Mouse (Mus musculus): ENCODE measurements around the gene Gm17606. TPM values are rescaled to one million over a fixed set of nuclear protein-coding genes. Genes with fewer than 3 reads are reported as not detected.

Gm17606 gene
- polyA plus RNA-seq, 1 experiment from 2014 or later = not detected

DNA sequence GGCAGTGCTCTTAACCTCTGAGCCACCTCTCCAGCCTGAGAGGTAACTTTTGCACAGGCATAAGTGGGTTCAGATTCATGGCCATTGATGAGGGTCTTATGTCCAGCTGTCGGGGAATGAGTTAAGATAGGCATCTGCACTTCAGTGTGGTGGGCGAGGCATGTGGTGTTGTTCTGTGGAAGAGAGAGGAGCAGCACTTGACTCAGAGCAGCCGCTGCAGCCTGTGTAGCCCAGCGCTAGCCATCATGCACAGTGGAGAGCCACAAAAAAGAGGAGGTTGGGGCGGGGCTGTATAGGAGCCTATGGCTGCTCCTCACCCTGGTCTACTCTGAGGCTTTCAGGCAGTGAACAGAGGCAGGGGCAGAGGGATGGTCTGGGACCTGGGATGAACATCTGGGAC is 12.6 kb upstream of the Gm17606 start:
- H3K27me3 ChIP-seq = peaks cover 17% of the 10 kb centered on the region
- H3K27ac ChIP-seq (replicated peaks) = no peak overlapping the region
- no peak overlapping the region for H3K4me3 ChIP-seq (replicated peaks)
- ATAC-seq (ENCODE audit: insufficient read depth) = no peak
- no peak overlapping the region for H3K9ac ChIP-seq
- peaks cover 6% of the 10 kb centered on the region for H3K4me1 ChIP-seq (replicated peaks)
- no peak overlapping the region for H3K4me2 ChIP-seq
- 45% methylated on average over 5 of the region's 5 CpGs for WGBS (ENCODE audit: insufficient replicate concordance)
- H3K9me3 ChIP-seq (replicated peaks) = no peaks in the 10 kb centered on the region
- 0 out of 2 replicates have a peak, but pooled peaks cover 7% of the 10 kb centered on the region for H3K36me3 ChIP-seq (replicated peaks)

DNA sequence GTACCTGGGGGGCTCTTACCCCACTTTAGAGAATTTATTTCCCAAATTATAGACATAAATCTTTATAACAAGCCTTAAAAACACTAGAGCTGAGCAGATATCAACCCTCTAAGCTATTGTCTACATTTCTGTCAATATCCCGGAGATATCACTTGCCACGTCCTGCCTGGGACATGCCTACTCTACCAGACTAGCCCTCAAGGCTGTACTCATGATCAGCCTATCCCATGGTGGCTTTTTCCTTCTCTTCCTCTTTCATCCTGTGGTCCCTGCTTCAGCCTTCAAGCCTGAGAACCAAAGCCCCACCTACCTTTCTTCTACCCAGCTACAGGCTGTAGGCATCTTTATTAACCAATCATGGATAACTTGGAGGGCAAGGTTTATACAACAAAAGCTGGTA is 11.0 kb upstream of the Gm17606 start:
- Histone ChIP-seq H3K36me3 (replicated peaks) (0 out of 2 replicates have a peak, but pooled peaks cover 7% of the 10 kb centered on the region), H3K4me1 (replicated peaks) (no peaks in the 10 kb centered on the region), H3K27ac (replicated peaks) (no peak overlapping the region), H3K4me2 (no peak overlapping the region), H3K27me3 (peaks cover 16% of the 10 kb centered on the region), H3K9ac (no peak overlapping the region), H3K9me3 (replicated peaks) (no peaks in the 10 kb centered on the region), H3K4me3 (replicated peaks) (no peak overlapping the region)
- no peak for ATAC-seq (ENCODE audit: insufficient read depth)
- 56% methylated on average over 2 of the region's 2 CpGs for WGBS (ENCODE audit: insufficient replicate concordance)

DNA sequence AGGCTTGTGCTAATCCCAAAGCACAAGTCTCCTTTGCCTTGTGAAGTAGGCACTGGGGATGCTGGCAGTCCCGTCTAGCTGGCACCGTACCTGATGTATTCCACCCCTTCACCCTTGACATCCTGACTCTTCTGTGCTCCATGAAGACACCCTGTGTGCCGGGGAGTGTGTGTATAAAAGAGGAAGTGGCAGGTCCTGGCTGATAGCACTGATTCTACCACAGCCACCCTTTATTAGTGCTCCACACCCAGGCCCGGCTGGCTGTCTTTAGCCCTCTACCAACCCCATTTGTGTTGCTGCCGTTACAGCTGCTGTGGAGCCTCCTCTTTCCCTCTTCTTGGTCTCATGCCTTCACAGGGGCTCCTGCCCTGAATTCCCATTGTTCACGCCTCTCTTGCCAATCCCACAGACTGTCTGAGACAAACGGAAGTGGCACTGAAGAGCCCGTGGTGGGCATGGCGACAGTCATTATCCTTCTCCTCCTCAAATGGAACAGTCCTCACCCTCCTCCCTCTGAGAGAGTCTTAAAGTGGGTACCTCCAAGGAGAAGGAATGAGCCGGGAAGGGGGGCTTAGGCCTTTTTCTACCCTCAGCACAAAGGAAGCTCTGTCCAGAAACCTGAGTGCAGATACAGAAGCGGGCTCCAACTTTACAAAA is 10.0 kb upstream of the Gm17606 start:
- Histone ChIP-seq H3K36me3 (replicated peaks) (0 out of 2 replicates have a peak, but pooled peaks cover 7% of the 10 kb centered on the region), H3K9ac (no peak overlapping the region), H3K4me1 (replicated peaks) (no peaks in the 10 kb centered on the region), H3K9me3 (replicated peaks) (no peaks in the 10 kb centered on the region), H3K27me3 (peaks cover 7% of the 10 kb centered on the region; the same call in 1 of the 2 replicates), H3K4me2 (no peak overlapping the region), H3K4me3 (replicated peaks) (no peak overlapping the region), H3K27ac (replicated peaks) (no peak overlapping the region)
- WGBS (ENCODE audit: insufficient replicate concordance) = 49% methylated on average over 11 of the region's 11 CpGs
- ATAC-seq (ENCODE audit: insufficient read depth) = no peak

DNA sequence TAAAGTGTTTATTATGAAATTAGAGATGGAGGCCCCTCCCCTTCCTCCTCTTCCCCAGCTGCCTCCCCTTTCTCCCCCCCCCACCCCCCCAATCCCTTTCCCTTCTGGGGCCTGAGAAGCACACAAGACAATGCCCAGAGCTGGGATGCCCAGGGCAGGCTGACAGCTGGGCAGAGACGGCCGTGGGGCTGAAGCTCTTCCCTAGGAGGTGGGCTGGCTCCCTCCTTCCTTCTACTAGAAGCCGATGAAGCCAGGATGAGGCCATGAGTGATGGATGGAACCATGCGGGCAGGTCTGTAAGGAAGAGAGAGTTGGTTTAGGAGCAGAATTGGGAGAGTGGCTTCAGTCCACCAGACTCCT is 9.5 kb upstream of the Gm17606 start:
- Histone ChIP-seq H3K9ac (no peak overlapping the region), H3K36me3 (replicated peaks) (0 out of 2 replicates have a peak, but pooled peaks cover 7% of the 10 kb centered on the region), H3K9me3 (replicated peaks) (no peaks in the 10 kb centered on the region), H3K4me2 (no peak overlapping the region), H3K4me3 (replicated peaks) (no peak overlapping the region), H3K4me1 (replicated peaks) (no peaks in the 10 kb centered on the region), H3K27me3 (peaks cover 2% of the 10 kb centered on the region; the same call in 1 of the 2 replicates), H3K27ac (replicated peaks) (no peak overlapping the region)
- WGBS (ENCODE audit: insufficient replicate concordance) = 57% methylated on average over 4 of the region's 4 CpGs
- ATAC-seq (ENCODE audit: insufficient read depth) = no peak

DNA sequence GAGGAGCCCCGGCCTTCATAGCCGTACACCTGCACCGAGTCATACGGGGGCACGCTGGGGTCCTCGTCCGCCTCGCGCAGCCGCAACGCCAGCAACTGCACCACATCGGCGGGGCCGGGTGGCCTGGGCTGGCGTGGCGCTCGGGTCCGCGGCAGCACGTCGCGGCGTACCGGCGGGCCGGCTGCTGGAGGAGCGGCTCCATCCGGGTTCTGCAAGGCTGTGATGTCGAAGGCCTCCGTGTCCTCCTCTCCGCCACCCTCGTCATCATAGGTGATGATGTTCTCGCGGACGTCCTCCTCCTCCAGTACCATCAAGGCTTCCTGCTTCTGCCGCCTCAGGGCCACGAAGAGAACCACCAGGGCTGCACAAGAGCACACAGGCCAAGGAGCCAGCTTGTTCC is 8.5 kb upstream of the Gm17606 start:
- no peak overlapping the region for H3K4me2 ChIP-seq
- H3K4me1 ChIP-seq (replicated peaks) = no peaks in the 10 kb centered on the region
- no peaks in the 10 kb centered on the region for H3K9me3 ChIP-seq (replicated peaks)
- no peak overlapping the region for H3K4me3 ChIP-seq (replicated peaks)
- WGBS (ENCODE audit: insufficient replicate concordance) = 89% methylated on average over 37 of the region's 37 CpGs
- 0 out of 2 replicates have a peak, but pooled peaks cover 7% of the 10 kb centered on the region for H3K36me3 ChIP-seq (replicated peaks)
- no peak for ATAC-seq (ENCODE audit: insufficient read depth)
- H3K9ac ChIP-seq = no peak overlapping the region
- H3K27ac ChIP-seq (replicated peaks) = no peak overlapping the region
- no peaks in the 10 kb centered on the region; the same call in 1 of the 2 replicates for H3K27me3 ChIP-seq

DNA sequence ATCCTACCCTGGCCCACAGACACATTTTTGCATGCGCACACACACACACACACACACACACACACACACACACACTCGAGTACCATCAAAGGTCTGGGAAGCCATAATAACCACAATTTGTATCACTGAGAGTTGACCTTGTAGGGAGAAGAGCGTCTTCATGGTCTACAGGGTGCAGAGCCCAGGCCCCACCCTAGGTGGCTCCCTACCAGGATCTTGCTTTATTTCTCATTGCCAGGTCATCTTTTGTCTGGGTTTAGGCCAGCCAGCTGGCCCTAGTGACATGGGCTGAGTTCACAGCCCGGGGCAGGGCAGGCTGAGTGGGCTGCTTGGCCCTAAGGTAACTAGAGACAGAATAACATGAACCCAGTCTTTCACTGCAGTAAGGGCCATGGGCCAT is 6.6 kb upstream of the Gm17606 start:
- no peak overlapping the region for H3K9ac ChIP-seq
- no peak overlapping the region for H3K4me3 ChIP-seq (replicated peaks)
- H3K9me3 ChIP-seq (replicated peaks) = no peaks in the 10 kb centered on the region
- ATAC-seq (ENCODE audit: insufficient read depth) = no peak
- H3K27me3 ChIP-seq = peaks cover under 1% of the 10 kb centered on the region
- WGBS (ENCODE audit: insufficient replicate concordance) = 59% methylated on average over 4 of the region's 4 CpGs
- H3K27ac ChIP-seq (replicated peaks) = no peak overlapping the region
- H3K36me3 ChIP-seq (replicated peaks) = 0 out of 2 replicates have a peak, but pooled peaks cover 7% of the 10 kb centered on the region
- no peak overlapping the region for H3K4me2 ChIP-seq
- H3K4me1 ChIP-seq (replicated peaks) = no peaks in the 10 kb centered on the region

DNA sequence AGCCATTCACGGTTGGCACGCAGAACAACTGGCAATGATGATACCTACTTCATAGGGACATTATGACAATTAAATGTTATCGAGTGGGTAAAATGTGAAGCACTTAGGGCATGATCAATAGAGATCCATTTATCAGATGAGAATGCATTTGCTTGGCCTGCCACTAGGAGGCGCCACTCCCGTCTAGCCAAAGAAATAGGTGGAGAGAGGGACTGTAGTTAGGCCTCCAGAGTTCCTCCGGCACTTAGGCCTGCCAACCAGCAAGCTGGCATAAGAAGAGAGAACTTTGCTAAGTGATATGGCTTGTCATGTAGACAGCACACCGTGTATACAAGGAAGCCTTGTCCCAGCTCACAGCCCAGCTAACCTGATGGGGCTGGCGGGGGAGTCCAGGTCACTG is 3.8 kb upstream of the Gm17606 start:
- Histone ChIP-seq H3K9ac (no peak overlapping the region), H3K4me2 (no peak overlapping the region), H3K27ac (replicated peaks) (no peak overlapping the region), H3K9me3 (replicated peaks) (no peaks in the 10 kb centered on the region), H3K27me3 (peaks cover 22% of the 10 kb centered on the region), H3K4me3 (replicated peaks) (no peak overlapping the region), H3K36me3 (replicated peaks) (peaks cover 6% of the 10 kb centered on the region), H3K4me1 (replicated peaks) (peaks cover 15% of the 10 kb centered on the region)
- ATAC-seq (ENCODE audit: insufficient read depth) = no peak
- 41% methylated on average over 8 of the region's 8 CpGs for WGBS (ENCODE audit: insufficient replicate concordance)

DNA sequence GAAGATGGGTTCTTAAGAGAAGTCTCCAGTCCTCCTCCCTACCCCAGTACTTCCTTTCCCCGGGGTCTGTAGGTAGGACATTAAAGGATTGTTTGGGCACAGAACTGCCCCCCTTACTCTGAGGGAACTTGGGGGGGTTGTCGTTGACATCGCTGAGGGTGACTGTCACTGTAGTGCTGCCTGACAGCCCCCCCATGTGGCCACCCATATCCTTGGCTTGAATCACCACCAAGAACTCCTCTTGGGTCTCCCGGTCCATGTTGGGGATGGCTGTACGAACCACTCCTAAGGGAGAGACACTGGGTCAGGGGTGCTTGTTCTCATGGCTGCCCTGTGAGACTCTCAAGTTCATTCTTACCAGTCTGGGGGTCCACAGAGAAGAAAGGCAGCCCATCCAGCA is 2.5 kb upstream of the Gm17606 start:
- no peak overlapping the region for H3K4me2 ChIP-seq
- H3K36me3 ChIP-seq (replicated peaks) = peaks cover 14% of the 10 kb centered on the region
- H3K4me1 ChIP-seq (replicated peaks) = peaks cover 15% of the 10 kb centered on the region
- ATAC-seq (ENCODE audit: insufficient read depth) = no peak
- H3K9ac ChIP-seq = no peak overlapping the region
- no peak overlapping the region for H3K4me3 ChIP-seq (replicated peaks)
- H3K27ac ChIP-seq (replicated peaks) = no peak overlapping the region
- H3K27me3 ChIP-seq = peaks cover 22% of the 10 kb centered on the region
- no peaks in the 10 kb centered on the region for H3K9me3 ChIP-seq (replicated peaks)
- 67% methylated on average over 5 of the region's 5 CpGs for WGBS (ENCODE audit: insufficient replicate concordance)

DNA sequence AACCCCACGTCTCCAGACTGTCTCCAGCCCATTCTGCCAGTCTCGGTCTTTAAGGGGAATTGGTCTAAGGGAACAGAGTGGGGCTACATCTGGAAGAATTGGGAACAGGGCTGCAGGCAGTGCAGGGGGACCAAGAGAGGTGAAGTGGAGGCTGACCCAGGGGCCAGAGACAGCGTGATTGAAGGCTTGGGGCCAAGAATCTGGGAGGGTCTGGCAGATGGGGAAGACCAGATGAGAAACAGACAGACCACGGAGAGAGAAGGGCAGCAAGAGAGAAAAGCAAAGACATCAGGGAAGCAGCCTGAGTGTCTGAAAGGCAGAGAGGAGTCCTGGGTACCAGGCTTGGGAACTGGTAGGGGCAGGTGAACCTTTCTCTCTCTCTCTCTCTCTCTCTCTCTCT is 631 bp upstream of the Gm17606 start:
- Histone ChIP-seq H3K27me3 (peaks cover 22% of the 10 kb centered on the region), H3K4me2 (no peak overlapping the region), H3K4me3 (replicated peaks) (no peak overlapping the region), H3K9me3 (replicated peaks) (no peaks in the 10 kb centered on the region), H3K4me1 (replicated peaks) (peaks cover 15% of the 10 kb centered on the region), H3K9ac (no peak overlapping the region), H3K36me3 (replicated peaks) (peaks cover 33% of the 10 kb centered on the region), H3K27ac (replicated peaks) (no peak overlapping the region)
- WGBS (ENCODE audit: insufficient replicate concordance) = 42% methylated on average over 4 of the region's 4 CpGs
- ATAC-seq (ENCODE audit: insufficient read depth) = no peak

DNA sequence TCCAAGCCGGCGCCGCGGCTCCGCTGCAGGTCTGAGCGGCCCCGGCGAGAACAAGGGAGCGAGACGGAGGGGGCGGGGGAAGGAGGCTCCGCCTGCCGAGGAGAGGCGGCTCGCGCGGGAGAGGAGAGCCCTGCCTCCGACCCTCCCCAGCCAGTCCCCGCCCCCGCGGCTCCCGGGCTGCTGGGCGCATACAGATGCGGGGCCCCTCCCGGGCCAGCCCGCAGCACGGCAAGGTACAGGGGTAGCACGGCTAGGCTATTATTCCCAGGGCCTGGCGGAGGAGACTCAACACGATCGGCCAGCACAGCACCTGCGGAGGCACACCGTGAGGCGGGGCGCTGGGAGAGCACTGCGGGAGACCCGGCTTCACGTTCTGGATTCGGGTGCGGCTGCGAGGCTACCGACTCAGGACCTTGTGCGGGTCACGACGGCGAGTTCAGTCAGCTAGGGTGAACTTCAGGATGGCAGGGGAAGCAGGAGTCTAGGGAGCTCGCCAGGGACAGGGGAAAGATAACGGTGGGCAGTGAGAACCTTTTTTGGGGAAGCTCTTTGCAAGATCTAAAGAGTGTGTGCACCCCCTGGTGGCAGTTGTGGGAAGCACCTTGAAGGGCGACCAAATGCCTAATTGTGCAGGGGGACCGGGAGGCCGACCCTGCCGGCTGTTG is 685 bp downstream of the Gm17606 start, which contains the start of gene Cdh24:
Gene Cdh24 (minus strand): TSS at position 60 of the 665 bp plus-strand sequence.
- H3K27ac ChIP-seq (replicated peaks) = peak within 1 kb of the TSS; percentile 72
- peaks cover 15% of the 10 kb centered on the region for H3K4me1 ChIP-seq (replicated peaks)
- H3K9ac ChIP-seq = peak within 1 kb of the TSS; percentile 69
- peaks cover 46% of the 10 kb centered on the region for H3K36me3 ChIP-seq (replicated peaks)
- H3K27me3 ChIP-seq = peaks cover 22% of the 10 kb centered on the region
- peak within 1 kb of the TSS; percentile 72 for H3K4me3 ChIP-seq (replicated peaks)
- ATAC-seq (ENCODE audit: insufficient read depth) = peak; percentile 91
- peak within 1 kb of the TSS; percentile 99 for H3K4me2 ChIP-seq
- under 1% methylated on average over 47 of the region's 52 CpGs for WGBS (ENCODE audit: insufficient replicate concordance)
- no peaks in the 10 kb centered on the region for H3K9me3 ChIP-seq (replicated peaks)

DNA sequence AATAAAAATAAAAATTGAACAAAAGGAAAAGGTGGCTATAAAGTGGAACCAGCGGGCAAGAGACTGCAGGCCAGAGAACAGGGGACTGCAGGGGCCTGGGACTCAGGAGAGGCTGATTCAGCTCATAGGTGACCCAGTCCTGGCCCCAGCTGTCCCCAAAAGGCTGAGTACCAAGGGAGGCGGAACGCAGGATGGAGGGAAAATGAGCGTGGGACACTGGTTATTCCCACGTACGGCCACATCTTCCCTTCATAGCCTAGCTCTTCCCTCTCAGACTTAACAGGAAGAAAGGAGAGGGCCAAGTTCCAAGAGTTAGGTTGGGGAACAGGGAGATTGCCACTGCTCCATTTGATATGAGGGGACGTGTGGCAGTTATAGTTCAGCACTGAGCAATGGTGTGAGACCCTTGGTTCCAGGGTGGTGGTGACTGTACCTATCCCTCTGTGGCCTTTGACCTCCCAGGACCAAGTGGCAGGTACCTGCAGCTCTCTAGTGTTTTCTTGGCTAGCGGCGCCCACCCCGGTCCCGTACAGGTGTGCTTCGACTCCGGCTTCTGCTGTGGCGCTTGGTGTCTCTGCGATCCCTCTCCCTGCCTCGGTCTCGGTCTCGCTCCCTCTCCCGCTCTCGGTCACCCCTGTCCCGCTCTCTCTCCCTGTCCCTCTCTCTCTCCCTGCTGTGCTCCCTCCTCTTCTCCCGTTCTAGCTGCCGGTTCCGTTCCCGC is 1.6 kb downstream of the Gm17606 start:
- Histone ChIP-seq H3K4me1 (replicated peaks) (peaks cover 15% of the 10 kb centered on the region), H3K27me3 (peaks cover 22% of the 10 kb centered on the region), H3K4me2 (no peak overlapping the region), H3K4me3 (replicated peaks) (no peak overlapping the region), H3K9me3 (replicated peaks) (no peaks in the 10 kb centered on the region), H3K27ac (replicated peaks) (no peak overlapping the region), H3K9ac (no peak overlapping the region), H3K36me3 (replicated peaks) (peaks cover 56% of the 10 kb centered on the region)
- ATAC-seq (ENCODE audit: insufficient read depth) = no peak
- 87% methylated on average over 25 of the region's 25 CpGs for WGBS (ENCODE audit: insufficient replicate concordance)
